Mouse (Mus musculus) forebrain, embryonic 11.5 days (tissue): ENCODE measurements at regions not wholly inside any gene's neighbourhood (a gene's known extent, or its start where the extent isn't known, plus 50 kb on each side); places are given as distances from the start of the nearest gene placed in this dataset.

Experiments
- ATAC-seq: fragments of 200-750 bp; cut with Nextera tagmentation; replicated peaks from 2 replicates; pipeline ENCODE4 v1.8.0; 2017; ENCODE audit warnings: moderate TSS enrichment; ENCODE audit not compliant: low FRiP score
- DNase-seq: peaks from one replicate; pipeline ENCODE4 v3.0.0-alpha.2; 2017; ENCODE audit warnings: low spot score
- H3K27ac ChIP-seq: fragments of 300-500 bp; sonication (generic); 2 replicates; pipeline ENCODE4 v1.5.1; 2014; ENCODE audit warnings: low read depth, low read length
- H3K27me3 ChIP-seq: fragments of 300-500 bp; sonication (generic); 2 replicates; pipeline ENCODE4 v1.6.1; 2014; ENCODE audit warnings: mild to moderate bottlenecking, low read length, mixed read lengths; ENCODE audit not compliant: control insufficient read depth, insufficient read depth
- H3K36me3 ChIP-seq: fragments of 300-500 bp; sonication (generic); 2 replicates; pipeline ENCODE4 v1.6.1; 2014; ENCODE audit warnings: mild to moderate bottlenecking, low read length, moderate library complexity, mixed read lengths; ENCODE audit not compliant: control insufficient read depth, insufficient read depth
- H3K4me1 ChIP-seq: fragments of 300-500 bp; sonication (generic); replicated peaks from 2 replicates; pipeline ENCODE4 v1.6.1; 2014; ENCODE audit warnings: low read length, mixed read lengths; ENCODE audit not compliant: control insufficient read depth, insufficient read depth
- H3K4me2 ChIP-seq: fragments of 300-500 bp; sonication (generic); 2 replicates; pipeline ENCODE4 v1.6.1; 2014; ENCODE audit warnings: low read depth, mild to moderate bottlenecking, low read length, moderate library complexity, mixed read lengths; ENCODE audit not compliant: severe bottlenecking
- H3K4me3 ChIP-seq: fragments of 300-500 bp; sonication (generic); 2 replicates; pipeline ENCODE4 v1.5.1; 2014; ENCODE audit warnings: low read depth, low read length
- H3K9ac ChIP-seq: fragments of 300-500 bp; sonication (generic); 2 replicates; pipeline ENCODE4 v1.6.1; 2014; ENCODE audit warnings: low read length
- H3K9me3 ChIP-seq: fragments of 300-500 bp; sonication (generic); 2 replicates; pipeline ENCODE4 v1.6.1; 2016; ENCODE audit warnings: low read length, mixed read lengths; ENCODE audit not compliant: control insufficient read depth
- WGBS: fragments of 180-500 bp; shearing (Covaris S2); extraction: QIAGEN DNeasy Blood & Tissue Kit; methylation state at CpG from one replicate; pipeline ENCODE4 v1.1.7; 2014; 5-methylcytosine and 5-hydroxymethylcytosine counted together

DNA sequence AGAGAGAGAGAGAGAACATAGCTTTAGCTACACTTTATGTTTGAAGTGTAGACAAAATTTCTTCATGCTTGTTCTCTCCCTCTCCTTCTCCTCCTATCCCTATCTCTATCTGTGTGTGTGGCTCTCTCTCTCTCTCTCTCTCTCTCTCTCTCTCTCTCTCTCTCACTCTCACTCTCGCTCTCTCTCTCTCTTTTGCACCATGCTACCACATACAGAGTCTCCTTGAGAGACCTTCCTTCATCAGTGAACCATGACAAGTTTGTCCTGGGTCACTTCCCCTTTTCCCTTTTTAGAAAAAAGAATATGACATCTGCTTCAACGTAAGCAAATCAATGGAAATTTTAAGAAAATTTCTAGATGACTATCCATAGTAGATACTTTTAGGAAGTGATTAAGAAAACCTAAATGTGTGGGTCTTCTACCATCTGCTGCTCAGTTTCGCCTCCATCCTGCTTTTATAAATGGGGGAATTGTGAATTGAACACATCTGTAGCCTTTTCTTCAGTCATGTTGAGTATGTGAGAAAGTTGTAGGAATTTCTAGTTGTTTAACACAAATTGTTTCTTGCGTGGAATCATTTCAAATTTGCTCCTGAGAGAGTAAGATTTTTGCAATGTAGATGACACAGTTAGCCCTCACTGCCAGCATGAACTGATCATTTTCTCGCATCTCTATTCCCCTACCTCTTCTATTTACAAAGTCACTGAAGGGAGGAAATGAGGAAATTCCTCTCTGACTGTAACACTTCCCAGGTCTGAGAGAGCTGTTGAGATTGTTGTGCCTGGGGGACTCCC lies 91.3 kb downstream of the A730009L09Rik start:
- Histone ChIP-seq H3K4me3 (no peak overlapping the region), H3K9me3 (no peaks in the 10 kb centered on the region), H3K27ac (no peak overlapping the region), H3K4me1 (no peaks in the 10 kb centered on the region), H3K9ac (no peak overlapping the region), H3K27me3 (no peaks in the 10 kb centered on the region), H3K36me3 (no peaks in the 10 kb centered on the region), H3K4me2 (no peak overlapping the region)
- no peak for DNase-seq
- WGBS: 83% methylated on average over 5 of the region's 5 CpGs
- ATAC-seq: no peak

DNA sequence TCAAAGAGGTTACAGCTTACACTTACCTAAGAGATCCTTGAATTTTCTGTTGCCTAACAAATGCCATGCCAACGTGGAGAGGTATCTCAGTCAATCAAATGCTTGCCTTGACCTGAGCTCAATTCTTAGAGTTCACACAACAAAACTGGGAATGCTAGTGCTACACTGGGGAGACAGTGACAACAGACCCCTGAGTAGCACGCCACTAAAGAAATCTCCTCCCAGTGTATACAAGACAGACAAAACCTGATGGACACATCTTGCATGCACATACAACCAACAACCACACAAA lies 91.8 kb downstream of the A730009L09Rik start:
- Histone ChIP-seq H3K9me3 (no peaks in the 10 kb centered on the region), H3K4me3 (no peak overlapping the region), H3K36me3 (no peaks in the 10 kb centered on the region), H3K27ac (no peak overlapping the region), H3K4me1 (no peaks in the 10 kb centered on the region), H3K27me3 (no peaks in the 10 kb centered on the region), H3K4me2 (no peak overlapping the region), H3K9ac (no peak overlapping the region)
- no peak for DNase-seq
- no peak for ATAC-seq
- 71% methylated on average over 2 of the region's 2 CpGs for WGBS

DNA sequence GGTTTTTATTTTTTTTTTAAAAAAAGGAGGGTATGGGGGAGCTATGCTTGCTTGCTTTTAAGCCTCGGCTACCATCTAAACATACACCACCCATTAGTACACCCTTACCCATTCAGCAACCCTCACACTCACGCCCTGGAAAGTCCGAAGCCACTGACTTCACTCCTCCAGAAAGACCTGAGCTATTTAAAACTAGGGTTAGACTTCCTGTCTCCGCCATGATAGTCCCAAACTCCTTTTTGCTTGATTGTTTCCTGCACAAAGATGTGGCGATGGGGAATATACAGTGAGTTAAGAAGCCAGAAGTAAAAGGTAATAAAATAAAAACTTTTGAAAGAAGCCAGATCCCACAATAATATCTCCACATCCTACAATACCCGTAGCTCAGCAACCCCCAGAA lies 92.6 kb downstream of the A730009L09Rik start:
- ATAC-seq (no peak), DNase-seq (no peak)
- Histone ChIP-seq H3K4me1 (no peaks in the 10 kb centered on the region), H3K4me3 (no peak overlapping the region), H3K36me3 (no peaks in the 10 kb centered on the region), H3K27ac (no peak overlapping the region), H3K9ac (no peak overlapping the region), H3K4me2 (no peak overlapping the region), H3K27me3 (no peaks in the 10 kb centered on the region), H3K9me3 (no peaks in the 10 kb centered on the region)
- WGBS: 89% methylated on average over 6 of the region's 6 CpGs

DNA sequence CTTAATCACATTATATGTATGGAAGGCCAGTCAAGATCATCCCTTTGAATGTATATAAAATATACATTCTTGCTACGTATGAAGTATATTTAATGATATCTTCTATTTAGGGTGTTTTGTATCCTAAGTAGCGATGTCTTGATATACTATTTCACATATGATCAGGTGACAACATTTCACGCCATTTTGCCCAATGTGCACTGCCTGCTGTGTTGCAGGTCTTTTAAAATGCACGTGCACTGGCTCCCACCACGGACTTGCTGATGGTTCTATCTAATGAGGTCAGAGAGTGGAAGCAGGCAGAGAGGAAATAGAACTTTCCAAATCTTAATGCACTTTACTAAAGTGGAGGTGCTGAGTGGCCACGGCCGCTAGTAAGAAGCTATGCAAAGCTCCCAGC lies 100.8 kb downstream of the A730009L09Rik start:
- Histone ChIP-seq H3K9ac (no peak overlapping the region), H3K4me1 (no peaks in the 10 kb centered on the region), H3K27me3 (no peaks in the 10 kb centered on the region), H3K36me3 (no peaks in the 10 kb centered on the region), H3K9me3 (no peaks in the 10 kb centered on the region), H3K4me3 (no peak overlapping the region), H3K27ac (no peak overlapping the region), H3K4me2 (no peak overlapping the region)
- 86% methylated on average over 7 of the region's 7 CpGs for WGBS
- no peak for ATAC-seq
- no peak for DNase-seq

DNA sequence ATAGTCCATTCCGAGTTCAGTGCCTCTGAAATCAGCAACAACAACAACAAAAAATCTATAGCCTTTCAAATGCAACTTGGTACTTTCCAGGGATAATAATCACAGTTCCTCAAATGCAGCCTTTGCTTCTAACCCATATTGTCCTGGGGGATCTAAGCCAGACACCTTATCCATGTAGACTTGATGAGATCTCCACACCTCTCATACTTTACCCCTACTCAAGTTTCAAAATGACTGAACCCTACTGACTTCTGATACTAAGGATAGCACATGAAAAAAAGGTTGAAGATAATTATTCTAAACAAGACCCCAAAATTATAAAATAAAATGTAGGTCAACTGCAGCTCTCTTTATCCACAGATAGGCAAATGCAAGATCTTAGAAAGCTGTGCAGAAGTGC lies 101.2 kb downstream of the A730009L09Rik start:
- Histone ChIP-seq H3K27me3 (no peaks in the 10 kb centered on the region), H3K4me3 (no peak overlapping the region), H3K9ac (no peak overlapping the region), H3K27ac (no peak overlapping the region), H3K9me3 (no peaks in the 10 kb centered on the region), H3K4me1 (no peaks in the 10 kb centered on the region), H3K36me3 (no peaks in the 10 kb centered on the region), H3K4me2 (no peak overlapping the region)
- 80% methylated on average over 1 of the region's 1 CpGs for WGBS
- ATAC-seq (no peak), DNase-seq (no peak)

DNA sequence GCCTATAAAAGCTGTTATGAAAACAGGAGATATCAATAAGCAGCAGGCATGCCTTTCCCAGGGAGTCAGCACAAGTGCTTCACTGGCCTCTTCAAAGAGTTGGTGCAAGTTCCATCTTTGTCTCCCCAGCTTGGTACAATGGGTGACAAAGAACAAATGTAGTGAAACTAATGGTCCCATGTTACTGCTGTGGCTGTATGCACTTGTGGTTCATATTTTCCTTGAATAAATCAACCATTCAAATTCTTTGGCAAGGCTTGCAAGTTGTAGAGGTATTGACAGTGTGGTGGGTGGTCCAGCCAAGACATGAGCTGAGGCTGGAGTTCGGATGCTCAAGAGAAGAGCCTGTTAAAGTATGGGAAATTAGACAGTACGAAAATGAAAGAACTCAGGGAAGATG lies 103.5 kb downstream of the A730009L09Rik start:
- Histone ChIP-seq H3K27ac (no peak overlapping the region), H3K9ac (no peak overlapping the region), H3K27me3 (no peaks in the 10 kb centered on the region), H3K4me2 (no peak overlapping the region), H3K4me3 (no peak overlapping the region), H3K9me3 (no peaks in the 10 kb centered on the region), H3K36me3 (no peaks in the 10 kb centered on the region), H3K4me1 (no peaks in the 10 kb centered on the region)
- DNase-seq: no peak
- ATAC-seq: no peak
- WGBS: 79% methylated on average over 2 of the region's 2 CpGs

DNA sequence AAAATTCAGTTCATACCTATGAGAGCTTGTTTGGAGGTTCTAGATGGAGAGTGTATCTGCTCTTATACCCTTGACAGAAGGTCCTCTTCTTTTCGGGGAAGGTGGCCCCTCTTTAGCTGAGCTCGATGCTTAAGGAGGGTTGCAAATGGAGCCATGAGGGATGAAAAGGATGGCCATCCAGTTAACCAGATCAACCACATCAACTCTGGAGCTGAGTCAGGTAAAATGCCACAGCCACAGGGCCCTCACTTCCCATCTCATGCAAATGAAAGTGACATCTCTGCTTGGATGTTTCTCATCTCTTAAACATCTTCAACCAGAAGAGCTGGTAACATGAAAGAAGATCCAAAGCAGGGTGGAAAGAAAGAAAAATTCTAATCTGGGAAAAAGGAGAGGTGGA lies 105.0 kb downstream of the A730009L09Rik start:
- Histone ChIP-seq H3K4me2 (no peak overlapping the region), H3K4me1 (no peaks in the 10 kb centered on the region), H3K9ac (no peak overlapping the region), H3K36me3 (no peaks in the 10 kb centered on the region), H3K4me3 (no peak overlapping the region), H3K27ac (no peak overlapping the region), H3K27me3 (no peaks in the 10 kb centered on the region), H3K9me3 (no peaks in the 10 kb centered on the region)
- DNase-seq: no peak
- 91% methylated on average over 2 of the region's 2 CpGs for WGBS
- no peak for ATAC-seq

DNA sequence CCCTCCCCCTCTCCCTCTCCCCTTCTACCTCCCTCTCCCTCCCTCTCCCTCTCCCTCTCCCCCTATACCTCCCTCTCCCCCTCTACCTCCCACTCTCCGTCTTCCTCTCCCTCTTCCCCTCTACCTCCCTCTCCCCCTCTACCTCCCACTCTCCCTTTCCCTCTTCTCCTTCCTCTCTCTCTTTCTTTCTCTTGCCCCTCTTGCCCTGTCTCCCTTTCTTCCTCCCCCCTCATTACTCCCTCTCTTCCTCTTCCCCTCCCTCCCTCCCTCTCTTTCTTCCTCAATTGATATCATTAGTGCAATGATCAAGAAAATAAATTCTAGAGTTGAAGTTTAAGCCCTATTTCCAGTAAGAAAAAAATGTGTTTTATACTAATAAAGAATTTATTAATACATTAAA lies 105.9 kb downstream of the A730009L09Rik start:
- no peak overlapping the region for H3K27ac ChIP-seq
- H3K4me2 ChIP-seq: no peak overlapping the region
- no peak overlapping the region for H3K9ac ChIP-seq
- H3K4me3 ChIP-seq: no peak overlapping the region
- no peaks in the 10 kb centered on the region for H3K36me3 ChIP-seq
- no CpG with 5 or more reads among the region's 1 CpGs for WGBS
- H3K4me1 ChIP-seq: no peaks in the 10 kb centered on the region
- no peak for DNase-seq
- no peaks in the 10 kb centered on the region for H3K9me3 ChIP-seq
- no peaks in the 10 kb centered on the region for H3K27me3 ChIP-seq
- ATAC-seq: no peak

DNA sequence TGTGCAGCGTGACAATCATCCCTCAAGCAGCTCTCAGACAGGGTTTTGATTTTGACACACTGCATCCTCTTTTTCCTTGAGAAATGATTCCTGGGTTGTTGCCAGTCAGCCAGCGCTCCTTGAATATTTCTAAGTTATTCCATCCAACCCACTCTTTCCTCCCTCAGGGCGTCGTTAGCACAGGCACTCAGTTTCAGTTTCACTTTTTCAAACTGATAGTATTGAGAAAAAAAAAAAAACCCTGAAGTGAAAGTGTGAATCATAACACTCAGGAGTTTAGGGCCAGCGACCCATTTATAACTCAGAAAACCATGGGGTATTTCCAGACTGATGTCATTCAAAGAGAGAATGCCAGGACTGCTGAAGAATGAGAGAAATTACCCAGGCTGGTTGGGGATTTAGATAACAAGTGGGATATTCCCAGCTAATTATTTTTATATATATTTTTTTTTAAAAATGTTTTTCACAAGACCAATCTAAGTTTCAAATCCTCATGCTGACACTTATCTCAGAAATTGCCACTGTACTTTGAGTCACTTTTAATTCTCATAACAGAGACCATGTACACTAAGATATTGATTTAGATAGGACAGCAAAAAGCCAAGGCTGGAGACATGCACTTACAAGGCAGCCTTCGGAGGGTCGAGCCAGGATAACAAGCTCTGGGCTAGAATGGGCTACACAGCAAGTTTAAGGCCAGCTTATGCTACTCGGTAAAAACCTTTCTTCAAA lies 106.5 kb downstream of the A730009L09Rik start:
- no peak overlapping the region for H3K9ac ChIP-seq
- H3K4me3 ChIP-seq: no peak overlapping the region
- H3K27me3 ChIP-seq: no peaks in the 10 kb centered on the region
- DNase-seq: no peak
- H3K36me3 ChIP-seq: no peaks in the 10 kb centered on the region
- no peaks in the 10 kb centered on the region for H3K9me3 ChIP-seq
- no peaks in the 10 kb centered on the region for H3K4me1 ChIP-seq
- ATAC-seq: no peak
- no peak overlapping the region for H3K27ac ChIP-seq
- no peak overlapping the region for H3K4me2 ChIP-seq
- WGBS: 77% methylated on average over 8 of the region's 8 CpGs
